Mouse (Mus musculus) right cerebral cortex, postnatal 25 days (tissue): ENCODE results near the gene Crk.
"Not testable (repeated sequence)": the region's sequence is repeated elsewhere in the genome, so short reads cannot be mapped to it uniquely, and the experiment has no call there.

Experiments used
- DNase-seq: peaks from one replicate; pipeline ENCODE4 v3.0.0; 2022

Crk gene

DNA sequence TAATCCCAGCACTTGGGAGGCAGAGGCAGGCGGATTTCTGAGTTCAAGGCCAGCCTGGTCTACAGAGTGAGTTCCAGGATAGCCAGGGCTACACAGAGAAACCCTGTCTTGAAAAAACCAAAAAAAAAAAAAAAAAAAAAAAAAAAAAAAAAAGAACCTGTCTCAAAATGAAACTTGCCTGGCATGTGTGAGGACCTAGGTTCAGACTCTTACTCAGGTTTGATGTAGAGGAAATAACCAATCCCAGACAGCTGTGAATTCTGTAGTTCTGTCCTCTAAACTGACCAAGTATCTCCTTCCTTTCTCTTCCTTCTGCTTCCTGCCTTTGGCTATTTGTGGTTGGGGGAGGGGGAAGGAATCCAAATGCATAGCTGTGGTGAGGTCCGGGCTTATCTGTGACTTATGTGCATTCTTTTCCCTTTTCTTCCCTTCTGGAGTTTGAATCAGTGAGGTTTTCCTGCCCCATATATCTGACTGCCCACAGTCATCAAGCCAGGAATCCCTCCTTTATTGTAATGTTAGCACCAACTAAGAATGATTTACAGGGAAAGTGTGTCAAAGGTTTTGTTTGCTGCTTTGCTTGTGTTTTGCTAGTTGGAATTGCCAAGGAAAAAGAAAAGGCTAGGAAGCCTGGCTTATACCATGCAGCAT lies 8.4 kb downstream of the Crk start:
- no peak for DNase-seq

DNA sequence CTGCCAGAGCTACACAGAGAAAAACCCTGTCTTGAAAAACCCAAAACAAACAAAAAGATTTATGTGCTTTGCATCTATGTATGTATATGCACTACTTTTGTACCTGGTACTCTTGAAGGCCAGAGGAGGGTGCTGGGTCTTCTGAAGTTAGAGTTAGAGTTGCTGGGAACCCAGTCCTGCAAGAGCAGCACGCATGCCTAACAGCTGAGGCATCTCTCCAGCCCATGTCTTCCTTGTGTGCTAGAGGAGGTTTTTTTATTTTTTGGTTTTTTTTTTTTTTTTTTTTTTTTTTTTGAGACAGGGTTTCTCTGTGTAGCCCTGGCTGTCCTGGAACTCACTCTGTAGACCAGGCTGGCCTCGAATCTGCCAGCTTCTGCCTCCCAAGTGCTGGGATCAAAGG lies 9.1 kb downstream of the Crk start:
- no peak for DNase-seq

DNA sequence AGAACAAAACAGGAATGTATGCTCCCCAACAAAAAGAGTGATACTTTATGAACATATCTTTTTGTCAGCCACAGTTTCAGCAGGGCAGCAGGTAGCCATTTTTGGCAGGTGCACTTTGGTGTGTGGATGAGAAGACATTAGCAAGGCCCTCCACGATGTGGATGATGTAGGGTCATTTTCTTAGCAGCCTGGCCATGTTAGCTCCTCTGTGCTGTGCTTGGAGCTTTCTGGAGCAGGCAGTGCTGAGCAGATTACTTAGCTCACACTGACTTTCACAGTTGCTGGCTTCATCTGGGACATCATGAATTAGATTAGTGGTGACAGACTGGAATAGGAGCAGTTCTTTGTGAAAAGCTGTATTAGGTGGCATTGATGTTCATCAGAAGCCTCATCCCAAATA lies 10.9 kb downstream of the Crk start:
- no peak for DNase-seq

DNA sequence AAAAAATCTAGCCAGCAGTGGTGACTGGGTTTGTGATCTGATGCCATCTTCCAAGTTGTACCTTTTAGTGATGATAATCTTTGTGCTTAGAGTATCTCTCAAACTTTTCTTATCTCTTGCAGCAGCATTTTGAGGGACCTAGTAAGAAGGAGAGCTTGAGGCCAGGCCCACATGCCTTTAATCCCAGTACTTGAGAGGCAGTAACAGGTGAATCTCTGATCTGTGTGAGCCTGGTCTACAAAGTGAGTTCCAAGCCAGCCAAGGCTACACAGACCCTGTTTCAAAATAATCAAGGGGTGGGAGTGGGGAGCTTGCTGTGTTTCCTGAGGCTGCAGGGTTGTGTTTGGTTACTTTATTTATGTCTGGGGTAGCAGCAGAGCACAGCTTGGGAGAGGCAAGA lies 12.0 kb downstream of the Crk start:
- no peak for DNase-seq

DNA sequence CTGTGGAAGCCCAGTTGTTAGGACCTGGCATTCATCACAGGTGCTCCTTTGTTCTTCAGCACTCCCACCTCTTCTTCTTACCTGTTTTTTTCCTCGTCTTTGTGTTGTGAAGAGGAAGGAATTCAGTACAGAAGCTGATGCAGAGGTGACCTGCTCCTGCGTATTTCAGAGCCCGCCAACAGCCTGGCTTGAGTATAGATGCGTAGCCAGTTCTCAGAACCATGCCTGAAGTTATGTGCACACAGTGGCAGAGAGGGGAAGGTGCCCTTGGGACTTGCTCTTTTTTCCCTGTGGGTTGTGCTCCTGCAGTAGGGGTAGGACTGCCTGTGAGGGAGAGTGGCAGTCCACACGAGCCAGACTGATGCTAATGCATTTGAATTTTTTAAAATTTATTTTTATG lies 14.5 kb downstream of the Crk start:
- no peak for DNase-seq

DNA sequence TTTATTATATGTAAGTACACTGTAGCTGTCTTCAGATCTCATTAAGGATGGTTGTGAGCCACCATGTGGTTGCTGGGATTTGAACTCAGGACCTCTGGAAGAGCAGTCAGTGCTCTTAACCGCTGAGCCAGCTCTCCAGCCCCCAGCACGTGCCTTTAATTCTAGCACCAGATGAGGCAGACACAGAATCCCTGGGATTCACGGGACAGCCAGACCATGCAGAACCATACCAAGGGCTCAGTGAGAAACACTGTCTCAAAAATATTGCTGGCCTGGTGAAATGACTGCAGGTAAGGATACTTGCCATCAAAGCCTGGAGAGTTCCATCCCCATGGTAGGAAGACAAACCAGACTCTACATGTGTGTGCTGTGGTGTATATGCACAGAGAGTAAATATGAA lies 18.4 kb downstream of the Crk start:
- DNase-seq, result not testable (repeated sequence)

DNA sequence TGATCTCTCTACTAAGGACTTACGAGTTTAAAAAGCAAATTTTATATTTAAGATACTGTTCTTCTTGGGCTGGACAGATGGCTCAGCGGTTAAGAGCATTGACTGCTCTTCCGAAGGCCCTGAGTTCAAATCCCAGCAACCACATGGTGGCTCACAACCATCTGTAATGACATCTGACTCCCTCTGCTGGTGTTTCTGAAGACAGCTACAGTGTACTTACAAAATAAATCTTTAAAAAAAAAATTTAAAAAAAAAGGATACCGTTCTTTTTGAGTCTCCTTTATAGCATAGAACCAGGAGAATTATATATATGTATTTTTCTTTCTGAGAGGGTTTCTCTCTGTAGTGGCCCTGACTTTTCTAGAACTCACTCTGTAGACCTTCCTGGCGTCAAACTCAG lies 21.5 kb downstream of the Crk start:
- no peak for DNase-seq

DNA sequence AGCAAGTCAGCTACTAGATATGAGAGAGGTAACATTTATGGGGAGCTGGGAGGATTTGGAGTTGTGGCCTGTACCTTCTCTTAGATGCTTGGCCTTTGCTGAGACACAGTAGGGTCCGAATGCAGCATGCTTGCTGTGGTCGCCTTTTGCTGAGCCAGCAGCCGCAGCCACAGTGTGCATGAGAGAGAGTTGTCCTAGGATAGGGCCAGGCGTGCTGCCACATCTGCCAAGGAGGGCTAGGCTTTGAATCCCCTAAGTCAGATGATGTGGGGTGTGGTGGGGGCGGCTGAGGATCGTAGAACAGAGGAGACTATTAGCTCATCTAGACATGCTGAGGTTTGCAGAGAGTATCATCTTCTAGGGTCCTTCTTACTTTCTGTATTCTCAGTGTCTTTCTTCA lies 23.7 kb downstream of the Crk start:
- no peak for DNase-seq

DNA sequence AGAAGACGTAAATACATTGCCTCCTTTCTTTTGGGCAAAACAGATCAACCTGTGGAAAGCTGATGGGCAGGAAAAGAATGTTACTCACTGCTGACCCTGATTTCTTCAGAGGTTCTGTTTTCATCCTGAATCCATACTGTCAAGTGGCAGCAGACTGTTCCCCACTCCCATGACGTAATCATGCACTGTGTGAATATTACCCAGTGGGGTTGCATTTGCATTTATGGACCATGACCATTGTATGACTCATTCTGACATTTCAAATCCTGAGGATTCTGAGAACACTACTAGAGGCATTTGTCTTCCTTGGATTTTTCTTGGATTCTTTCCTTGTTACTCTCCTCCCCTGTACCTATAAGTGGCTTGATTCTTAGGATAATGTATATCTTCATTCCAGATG lies 24.7 kb downstream of the Crk start:
- no peak for DNase-seq

DNA sequence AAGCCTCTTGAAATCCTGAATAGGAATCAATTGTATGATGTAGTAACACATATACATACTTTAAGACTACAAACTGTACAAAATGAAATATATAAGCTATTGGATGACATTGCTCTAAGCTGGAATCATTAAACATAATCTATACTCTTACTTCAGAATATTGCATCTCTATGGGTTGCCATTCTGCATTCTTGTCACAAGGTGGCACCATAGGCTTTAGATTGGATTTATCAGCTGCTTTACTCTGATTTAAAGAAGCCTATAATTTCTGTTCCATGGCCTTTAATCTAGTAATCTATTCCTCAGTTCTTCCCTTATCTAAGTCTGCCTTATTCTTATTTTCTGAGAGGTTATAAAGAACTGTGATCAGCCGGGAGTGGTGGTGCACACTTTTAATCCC lies 34.9 kb downstream of the Crk start:
- no peak for DNase-seq

DNA sequence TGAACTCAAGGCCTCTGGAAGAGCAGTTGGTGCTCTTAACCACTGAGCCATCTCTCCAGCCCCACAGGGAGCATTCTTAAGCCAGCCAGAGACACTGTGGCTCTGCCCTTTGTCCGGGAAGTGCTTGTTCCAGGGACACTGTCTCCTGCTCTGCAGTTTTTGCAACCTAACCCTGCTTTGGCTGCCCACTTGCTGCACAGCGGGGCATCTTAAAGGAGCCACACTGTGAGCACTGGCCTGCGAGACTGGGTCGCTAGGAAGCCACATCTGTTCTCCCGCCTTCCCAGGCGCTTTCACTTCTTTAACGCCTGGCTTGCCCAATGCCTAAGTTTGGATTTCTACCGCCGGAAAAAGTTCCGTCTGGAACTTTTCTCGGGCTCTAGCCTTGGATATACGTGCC lies 36.5 kb downstream of the Crk start:
- no peak for DNase-seq

DNA sequence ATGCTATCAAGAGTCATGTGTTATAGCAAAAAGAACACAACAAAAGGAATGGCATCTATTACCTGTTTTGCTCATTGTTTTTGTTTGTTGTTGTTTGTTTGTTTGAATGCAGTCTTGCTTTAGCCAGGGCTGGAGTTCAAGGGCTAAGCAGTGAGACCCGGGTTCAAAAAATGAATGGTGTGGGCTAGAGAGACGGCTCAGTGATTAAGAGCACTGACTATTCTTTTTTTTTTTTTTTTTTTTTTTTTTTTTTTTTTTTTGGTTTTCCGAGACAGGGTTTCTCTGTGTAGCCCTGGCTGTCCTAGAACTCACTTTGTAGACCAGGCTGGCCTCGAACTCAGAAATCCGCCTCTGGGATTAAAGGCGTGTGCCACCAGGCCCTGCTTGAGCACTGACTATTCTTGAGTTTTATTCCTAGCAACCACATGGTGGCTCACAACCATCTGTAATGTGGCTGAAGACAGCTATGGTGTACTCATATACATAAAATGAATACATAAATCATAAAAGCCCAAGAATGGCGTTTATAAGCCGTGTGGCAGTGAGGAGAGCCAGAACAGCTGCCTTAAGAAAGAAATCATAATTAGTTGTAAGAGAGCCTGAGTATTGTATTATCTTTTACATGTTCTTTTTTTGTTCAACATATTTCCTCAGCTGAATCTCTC lies 37.7 kb downstream of the Crk start:
- no peak for DNase-seq

DNA sequence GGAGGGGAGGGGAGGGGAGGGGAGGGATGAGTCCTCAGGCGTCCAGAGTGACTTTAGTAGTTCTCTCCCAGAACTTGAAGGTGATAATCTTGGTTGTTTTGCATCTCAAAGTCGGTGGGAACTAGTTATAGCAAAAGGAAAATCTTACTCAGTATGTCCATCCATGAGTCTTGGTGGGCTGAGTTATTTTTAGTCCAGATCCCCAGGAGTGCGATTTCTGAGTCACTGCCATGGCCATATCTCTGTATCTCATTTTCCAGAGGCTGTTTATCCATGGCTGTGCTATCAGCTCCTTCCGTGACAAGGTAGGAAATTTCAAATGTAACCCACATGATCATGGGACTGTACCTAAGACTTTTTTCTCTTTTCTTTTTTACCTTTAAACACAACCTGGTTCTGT lies 43.3 kb downstream of the Crk start:
- DNase-seq, result no peak

DNA sequence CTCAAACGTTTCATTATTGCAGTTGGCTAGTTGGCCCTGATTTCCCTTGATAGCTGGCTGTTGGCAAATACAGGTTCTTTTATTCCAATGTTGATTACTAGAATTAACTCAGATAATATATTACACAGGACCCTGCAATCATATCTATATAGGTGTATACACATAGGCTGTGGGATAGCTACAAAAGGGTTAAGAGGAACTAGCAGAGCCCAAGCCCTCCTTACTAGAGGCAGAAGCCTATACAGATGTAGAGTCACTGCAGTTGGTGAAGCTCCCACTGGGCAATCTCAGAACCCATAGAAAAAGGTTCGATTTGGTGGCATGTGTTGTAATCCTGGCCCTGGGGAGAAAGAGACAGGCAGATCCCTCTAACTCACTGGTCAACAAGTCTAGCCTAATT lies 48.1 kb downstream of the Crk start:
- no peak for DNase-seq

DNA sequence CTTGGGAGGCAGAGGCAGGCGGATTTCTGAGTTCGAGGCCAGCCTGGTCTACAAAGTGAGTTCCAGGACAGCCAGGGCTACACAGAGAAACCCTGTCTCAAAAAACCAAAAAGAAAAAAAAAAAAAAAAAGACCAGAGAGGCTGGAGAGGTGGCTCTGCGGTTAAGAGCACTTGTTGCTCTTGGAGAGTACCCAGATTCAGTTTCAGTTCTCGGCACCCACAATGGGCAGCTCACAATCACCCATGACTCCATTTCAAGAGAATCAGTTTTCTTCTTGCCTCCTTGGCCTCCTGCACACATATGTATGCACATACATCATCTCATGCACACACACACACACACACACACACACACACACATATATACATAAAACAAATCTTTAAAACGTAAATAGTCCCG lies 48.6 kb downstream of the Crk start:
- DNase-seq, result not testable (repeated sequence)

DNA sequence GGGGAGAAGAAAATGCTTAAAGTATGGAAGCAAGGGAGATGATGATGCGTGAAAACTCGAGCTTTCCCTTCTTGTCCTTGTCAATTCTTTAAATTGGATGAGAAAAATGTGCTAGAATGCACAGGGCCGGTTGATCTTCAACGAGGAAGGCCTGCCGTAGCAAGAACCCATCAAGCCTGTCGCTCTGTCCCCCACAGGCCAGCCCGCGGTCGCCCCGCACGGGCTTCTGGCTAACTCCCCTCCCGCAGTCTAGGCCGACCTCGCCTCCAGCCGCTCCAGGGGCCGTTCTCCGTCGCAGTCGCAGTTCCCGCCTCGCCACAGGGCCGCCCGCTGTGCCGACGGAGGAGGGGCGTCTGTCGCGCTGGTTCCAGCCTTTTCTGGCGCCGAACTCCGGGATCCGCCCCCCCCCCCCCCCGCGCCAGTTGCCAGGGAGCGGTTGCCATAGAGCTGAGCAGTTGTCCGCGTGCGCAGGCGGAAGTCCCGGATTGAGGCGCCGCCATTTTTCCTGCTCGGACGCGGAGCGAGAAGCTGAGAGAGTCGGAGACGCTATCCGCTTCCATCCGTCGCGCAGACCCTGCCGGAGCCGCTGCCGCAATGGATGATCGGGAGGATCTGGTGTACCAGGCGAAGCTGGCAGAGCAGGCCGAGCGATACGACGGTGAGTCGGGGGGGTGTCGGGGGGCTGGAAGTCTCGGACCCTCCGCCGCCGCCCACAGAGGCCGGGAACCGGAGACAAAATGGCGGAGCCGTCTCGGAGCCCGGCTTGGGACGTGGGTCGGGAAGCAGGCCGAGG lies 53.6 kb downstream of the Crk start, which contains the start of gene Ywhae:
TSS of gene Ywhae (plus strand) at position 436 of the 793 bp plus-strand sequence.
- DNase-seq, result peak; percentile 90

DNA sequence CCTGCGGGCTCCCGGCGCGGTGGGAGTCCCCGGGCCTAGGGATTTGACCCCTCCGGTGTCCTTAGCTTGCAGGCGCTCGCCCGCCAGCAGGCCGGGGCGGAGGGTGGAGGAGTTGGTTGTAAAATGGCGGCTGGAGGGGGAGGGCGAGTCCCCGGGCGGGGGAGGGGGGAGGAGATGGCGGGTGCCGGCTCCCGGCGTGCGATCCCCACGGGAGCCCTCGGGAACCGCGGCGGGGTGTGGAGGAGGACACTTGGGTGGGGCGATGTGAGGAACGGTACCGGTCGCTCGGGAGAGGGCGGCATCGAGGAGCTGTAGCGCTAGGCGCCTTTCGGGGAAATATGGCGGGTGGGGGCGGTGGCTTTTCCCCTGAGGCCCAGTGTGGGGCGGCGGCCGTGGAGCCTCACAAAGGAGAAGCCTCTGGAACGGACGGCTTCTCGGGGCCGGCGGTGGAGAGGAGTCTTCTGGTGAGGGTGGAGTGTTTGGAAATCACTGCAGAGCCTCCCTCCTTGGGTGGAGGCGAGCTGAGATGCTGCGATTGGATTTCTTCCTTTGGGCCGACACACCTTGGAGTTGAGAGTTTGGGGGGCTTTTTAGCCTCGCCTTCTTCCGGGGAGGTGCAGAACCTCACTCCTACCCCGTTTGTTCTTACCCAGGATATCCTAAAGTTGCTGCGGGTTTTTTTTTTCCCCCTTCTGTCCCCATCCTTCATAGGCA lies 54.3 kb downstream of the Crk start:
- peak; percentile 84 for DNase-seq

DNA sequence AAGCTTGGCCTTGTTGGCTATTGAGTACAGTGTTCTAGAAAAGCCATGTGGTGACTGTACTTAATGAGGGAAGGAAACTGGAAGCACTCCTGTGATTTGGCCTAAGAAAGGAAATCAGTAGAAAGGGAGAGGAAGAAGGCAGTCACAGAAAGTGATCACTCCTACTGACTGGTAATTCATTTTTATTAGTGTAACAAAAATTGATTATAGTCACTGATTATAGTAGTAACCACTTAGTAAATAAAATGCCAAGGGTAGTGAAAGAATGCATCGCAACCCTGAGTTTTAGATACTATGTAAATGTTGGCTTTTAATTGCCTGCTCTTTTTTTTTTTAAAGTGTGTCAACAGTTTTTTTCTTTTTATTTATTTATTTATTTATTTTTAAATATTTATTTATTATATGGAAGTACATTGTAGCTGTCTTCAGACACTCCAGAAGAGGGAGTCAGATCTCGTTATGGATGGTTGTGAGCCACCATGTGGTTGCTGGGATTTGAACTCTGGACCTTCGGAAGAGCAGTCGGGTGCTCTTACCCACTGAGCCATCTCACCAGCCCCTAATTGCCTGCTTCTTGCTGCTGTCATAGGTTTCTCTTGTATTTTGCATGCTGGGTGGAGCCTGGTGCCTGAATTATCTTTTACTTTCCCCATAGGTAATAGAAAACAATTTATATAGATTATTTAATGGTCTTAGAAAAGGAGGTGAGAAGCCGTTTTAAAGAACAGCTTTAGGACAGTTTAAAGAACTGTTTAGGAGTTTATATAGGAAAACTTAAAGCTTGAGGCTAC lies 56.6 kb downstream of the Crk start:
- DNase-seq, result no peak

DNA sequence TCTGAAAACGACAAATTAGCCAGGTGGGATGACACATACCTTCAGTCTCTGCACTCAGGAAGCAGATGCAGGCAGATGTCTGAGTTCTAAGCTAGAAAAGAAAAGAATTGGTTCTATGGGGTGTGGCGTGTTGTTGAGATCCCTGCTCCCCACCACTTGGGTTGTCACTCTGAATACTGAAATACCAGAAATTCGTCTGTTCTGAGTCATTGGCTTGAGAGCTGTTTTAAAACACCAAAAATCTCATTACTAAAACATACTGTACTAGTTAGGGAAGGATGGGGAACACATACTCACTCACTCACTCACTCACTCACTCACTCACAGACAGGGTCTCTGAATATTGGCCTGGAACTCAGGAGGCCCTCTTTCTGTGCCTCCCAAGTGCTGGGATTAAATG lies 57.9 kb downstream of the Crk start:
- DNase-seq, result no peak

DNA sequence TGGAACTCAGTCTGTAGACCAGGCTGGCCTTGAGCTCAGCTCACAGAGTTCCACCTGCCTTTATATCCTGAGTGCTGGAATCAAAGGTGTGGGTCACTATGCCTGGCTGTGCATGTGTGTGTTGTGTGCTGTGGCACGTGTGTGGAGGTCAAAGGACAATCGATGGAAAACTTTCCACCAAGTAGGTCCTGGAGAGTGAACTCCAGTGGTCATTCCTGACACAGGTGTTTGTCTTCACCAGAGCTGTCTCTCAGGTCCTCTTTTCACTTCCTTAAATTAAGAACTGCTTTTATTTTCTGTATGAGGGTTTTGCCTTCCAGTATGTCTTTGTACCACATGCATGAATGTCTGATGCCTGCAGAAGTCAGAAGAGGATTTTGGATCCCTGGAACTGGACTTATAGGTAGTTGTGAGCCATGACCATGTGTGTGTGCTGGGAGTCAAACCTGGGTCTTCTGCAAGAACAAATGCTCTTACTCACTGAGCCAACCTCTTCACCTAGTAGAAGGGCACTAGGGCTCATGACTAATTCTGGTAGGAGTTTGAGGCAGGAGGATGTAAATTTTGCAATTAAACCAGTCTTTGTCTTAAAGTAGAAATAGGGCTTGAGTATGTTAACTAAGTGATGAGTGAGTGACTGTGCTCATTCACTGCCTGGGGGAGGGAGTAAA lies 58.9 kb downstream of the Crk start:
- no peak for DNase-seq

DNA sequence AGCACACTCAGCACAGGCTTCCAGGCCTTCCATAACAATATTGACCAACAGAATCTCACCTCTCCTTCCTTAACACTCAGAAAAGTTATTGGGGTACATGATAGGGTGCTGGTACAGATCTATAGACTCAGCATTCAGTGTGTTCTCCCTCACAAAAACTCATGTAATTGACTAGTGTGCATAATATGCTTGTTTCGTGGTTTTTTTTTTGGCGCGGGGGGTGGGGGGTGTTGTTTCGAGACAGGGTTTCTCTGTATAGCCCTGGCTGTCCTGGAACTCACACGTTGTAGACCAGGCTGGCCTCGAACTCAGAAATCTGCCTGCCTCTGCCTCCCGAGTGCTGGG lies 59.4 kb downstream of the Crk start:
- no peak for DNase-seq

DNA sequence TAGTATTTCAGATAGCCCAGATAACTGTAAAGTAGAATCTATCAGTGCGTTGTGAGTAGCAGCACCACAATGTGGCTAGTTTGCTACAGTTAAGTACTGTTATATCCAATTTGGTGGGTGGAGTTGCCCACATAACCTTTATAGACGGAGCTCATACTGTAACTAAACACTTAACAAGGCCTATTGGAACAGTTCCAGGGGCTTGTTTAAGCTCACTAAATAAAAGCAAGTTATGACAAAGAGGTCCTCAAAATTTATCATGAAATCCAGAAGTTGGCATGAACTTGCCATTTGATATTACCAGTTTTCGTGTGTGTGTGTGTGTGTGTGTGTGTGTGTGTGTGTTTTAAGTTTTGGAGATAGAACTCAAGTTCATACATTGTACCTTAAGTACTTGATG lies 61.1 kb downstream of the Crk start:
- DNase-seq, result no peak
